Mouse (Mus musculus): ENCODE results near the gene Erich6b. TPM values are rescaled to one million over a fixed set of nuclear protein-coding genes. Genes with fewer than 3 reads are reported as not detected.

Gene Erich6b
- polyA plus RNA-seq, 1 experiment from 2014 or later: not detected

GRCm38 (mm10) chr14:75669085-75669645, 27.1 kb downstream of the Erich6b start:
- no peak overlapping the region for H3K4me2 ChIP-seq (ENCODE audit: low read depth)
- no peak overlapping the region for H3K4me3 ChIP-seq (ENCODE audit: low read depth, low read length)
- H3K9ac ChIP-seq (ENCODE audit: low read length): no peak overlapping the region
- no peak for DNase-seq (ENCODE audit: low spot score)
- no peaks in the 10 kb centered on the region for H3K27me3 ChIP-seq (ENCODE audit: control insufficient read depth, insufficient read depth, low read length)
- H3K4me1 ChIP-seq (ENCODE audit: control insufficient read depth, insufficient read depth, low read length): no peaks in the 10 kb centered on the region
- no peak for ATAC-seq (ENCODE audit: insufficient read depth, low FRiP score, low TSS enrichment)
- no peak overlapping the region for H3K27ac ChIP-seq (ENCODE audit: low read depth, low read length)
- H3K9me3 ChIP-seq (ENCODE audit: control insufficient read depth, low read length): no peaks in the 10 kb centered on the region
- 78% methylated on average over 1 of the region's 1 CpGs for WGBS
- H3K36me3 ChIP-seq (ENCODE audit: control insufficient read depth, insufficient read depth, low read length): no peaks in the 10 kb centered on the region

GRCm38 (mm10) chr14:75676316-75676715, 34.3 kb downstream of the Erich6b start:
- 79% methylated on average over 6 of the region's 6 CpGs for WGBS
- H3K4me1 ChIP-seq (ENCODE audit: control insufficient read depth, insufficient read depth, low read length): no peaks in the 10 kb centered on the region
- no peaks in the 10 kb centered on the region for H3K36me3 ChIP-seq (ENCODE audit: control insufficient read depth, insufficient read depth, low read length)
- no peak overlapping the region for H3K27ac ChIP-seq (ENCODE audit: low read depth, low read length)
- ATAC-seq (ENCODE audit: insufficient read depth, low FRiP score, low TSS enrichment): no peak
- no peak overlapping the region for H3K9ac ChIP-seq (ENCODE audit: low read length)
- DNase-seq (ENCODE audit: low spot score): no peak
- no peak overlapping the region for H3K4me3 ChIP-seq (ENCODE audit: low read depth, low read length)
- no peak overlapping the region for H3K4me2 ChIP-seq (ENCODE audit: low read depth)
- no peaks in the 10 kb centered on the region for H3K27me3 ChIP-seq (ENCODE audit: control insufficient read depth, insufficient read depth, low read length)
- no peaks in the 10 kb centered on the region for H3K9me3 ChIP-seq (ENCODE audit: control insufficient read depth, low read length)

DNA sequence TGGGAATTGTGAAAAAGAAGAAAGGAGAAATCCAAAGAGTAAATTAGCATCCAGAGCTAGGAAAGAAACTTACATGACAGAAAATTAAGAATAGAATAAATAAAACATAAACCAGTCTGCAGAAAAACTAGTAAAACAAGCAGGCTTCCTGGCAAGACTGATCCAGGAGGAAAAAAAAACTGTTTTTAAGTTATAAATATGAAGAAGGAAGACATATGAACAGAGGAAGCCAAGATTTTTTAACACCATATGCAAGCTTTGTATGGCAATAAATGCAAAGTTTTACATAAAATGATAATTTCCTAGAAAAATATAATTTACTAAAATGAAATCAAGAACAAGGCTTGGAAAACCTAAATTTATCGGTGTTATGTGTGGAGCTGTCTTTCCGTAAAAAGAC, 48.4 kb downstream of the Erich6b start:
- no peaks in the 10 kb centered on the region for H3K4me1 ChIP-seq (ENCODE audit: control insufficient read depth, insufficient read depth, low read length)
- WGBS: 91% methylated on average over 2 of the region's 2 CpGs

DNA sequence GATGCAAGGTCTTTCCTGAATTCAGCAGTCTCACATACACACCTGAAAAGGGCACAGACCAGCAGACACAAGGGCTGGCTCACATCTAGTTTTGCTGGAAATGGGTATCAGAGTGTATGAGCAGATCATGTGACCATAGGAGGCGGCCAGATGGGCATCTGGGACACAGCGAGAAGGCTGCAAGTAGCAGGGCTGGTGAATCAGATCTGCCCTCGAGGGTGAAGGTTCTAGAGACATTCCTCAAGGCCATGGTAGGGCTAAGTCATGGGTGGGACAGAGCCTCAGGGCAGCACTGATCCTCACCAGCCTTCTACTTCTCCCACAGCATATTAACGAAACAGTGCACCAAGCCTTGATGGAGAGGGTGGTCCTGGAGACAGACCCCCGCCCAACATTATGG, 54.0 kb downstream of the Erich6b start:
- WGBS: 83% methylated on average over 5 of the region's 5 CpGs

More for the DNA sequence above, 48.4 kb downstream of the Erich6b start:
- Histone ChIP-seq H3K9ac (ENCODE audit: low read length) (no peak overlapping the region), H3K27me3 (ENCODE audit: control insufficient read depth, insufficient read depth, low read length) (no peaks in the 10 kb centered on the region), H3K36me3 (ENCODE audit: control insufficient read depth, insufficient read depth, low read length) (no peaks in the 10 kb centered on the region), H3K27ac (ENCODE audit: low read depth, low read length) (no peak overlapping the region), H3K4me2 (ENCODE audit: low read depth) (no peak overlapping the region), H3K4me3 (ENCODE audit: low read depth, low read length) (no peak overlapping the region), H3K9me3 (ENCODE audit: control insufficient read depth, low read length) (no peaks in the 10 kb centered on the region)
- no peak for DNase-seq (ENCODE audit: low spot score)
- ATAC-seq (ENCODE audit: insufficient read depth, low FRiP score, low TSS enrichment): no peak

DNA sequence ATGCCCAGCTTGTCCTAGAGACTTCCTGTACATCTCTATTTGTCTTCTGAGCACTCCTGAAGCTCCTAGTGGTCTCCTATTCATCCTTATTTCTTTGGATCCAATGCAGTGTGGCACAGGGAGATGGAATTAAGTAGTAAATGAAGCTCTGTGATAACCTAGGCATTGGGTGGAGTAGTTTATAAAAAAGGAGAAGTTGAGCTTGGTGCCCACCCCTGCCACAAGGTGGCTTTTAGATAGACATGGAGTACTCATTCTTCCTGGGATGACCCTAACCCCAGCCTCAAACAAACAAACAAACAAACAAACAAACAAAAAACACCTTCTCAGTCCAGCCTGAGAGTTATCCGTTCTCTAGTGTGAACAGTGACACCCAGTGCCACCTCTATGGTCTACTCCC, 55.9 kb downstream of the Erich6b start:
- ATAC-seq (ENCODE audit: insufficient read depth, low FRiP score, low TSS enrichment): no peak
- 84% methylated on average over 1 of the region's 1 CpGs for WGBS

More for the DNA sequence above, 54.0 kb downstream of the Erich6b start:
- no peak overlapping the region for H3K9ac ChIP-seq (ENCODE audit: low read length)
- no peaks in the 10 kb centered on the region for H3K27me3 ChIP-seq (ENCODE audit: control insufficient read depth, insufficient read depth, low read length)
- DNase-seq (ENCODE audit: low spot score) (no peak), ATAC-seq (ENCODE audit: insufficient read depth, low FRiP score, low TSS enrichment) (no peak)
- no peaks in the 10 kb centered on the region for H3K4me1 ChIP-seq (ENCODE audit: control insufficient read depth, insufficient read depth, low read length)
- H3K4me3 ChIP-seq (ENCODE audit: low read depth, low read length): no peak overlapping the region
- H3K9me3 ChIP-seq (ENCODE audit: control insufficient read depth, low read length): no peaks in the 10 kb centered on the region
- no peak overlapping the region for H3K27ac ChIP-seq (ENCODE audit: low read depth, low read length)
- peaks cover under 1% of the 10 kb centered on the region; the same call in 1 of the 2 replicates for H3K36me3 ChIP-seq (ENCODE audit: control insufficient read depth, insufficient read depth, low read length)
- no peak overlapping the region for H3K4me2 ChIP-seq (ENCODE audit: low read depth)

GRCm38 (mm10) chr14:75706647-75707046, 64.6 kb downstream of the Erich6b start:
- DNase-seq (ENCODE audit: low spot score): no peak
- H3K36me3 ChIP-seq (ENCODE audit: control insufficient read depth, insufficient read depth, low read length): peaks cover 5% of the 10 kb centered on the region

More for the DNA sequence above, 55.9 kb downstream of the Erich6b start:
- Histone ChIP-seq H3K27me3 (ENCODE audit: control insufficient read depth, insufficient read depth, low read length) (no peaks in the 10 kb centered on the region), H3K9ac (ENCODE audit: low read length) (no peak overlapping the region), H3K9me3 (ENCODE audit: control insufficient read depth, low read length) (no peaks in the 10 kb centered on the region), H3K4me1 (ENCODE audit: control insufficient read depth, insufficient read depth, low read length) (no peaks in the 10 kb centered on the region), H3K27ac (ENCODE audit: low read depth, low read length) (no peak overlapping the region), H3K4me3 (ENCODE audit: low read depth, low read length) (no peak overlapping the region), H3K4me2 (ENCODE audit: low read depth) (no peak overlapping the region), H3K36me3 (ENCODE audit: control insufficient read depth, insufficient read depth, low read length) (peaks cover 2% of the 10 kb centered on the region; the same call in 1 of the 2 replicates)
- no peak for DNase-seq (ENCODE audit: low spot score)

GRCm38 (mm10) chr14:75707771-75708170, 65.7 kb downstream of the Erich6b start:
- H3K4me2 ChIP-seq (ENCODE audit: low read depth): no peak overlapping the region
- no peak for ATAC-seq (ENCODE audit: insufficient read depth, low FRiP score, low TSS enrichment)
- H3K9me3 ChIP-seq (ENCODE audit: control insufficient read depth, low read length): no peaks in the 10 kb centered on the region
- no peak overlapping the region for H3K27ac ChIP-seq (ENCODE audit: low read depth, low read length)
- peaks cover 5% of the 10 kb centered on the region for H3K36me3 ChIP-seq (ENCODE audit: control insufficient read depth, insufficient read depth, low read length)
- 45% methylated on average over 7 of the region's 7 CpGs for WGBS
- no peak for DNase-seq (ENCODE audit: low spot score)
- H3K4me3 ChIP-seq (ENCODE audit: low read depth, low read length): no peak overlapping the region
- H3K27me3 ChIP-seq (ENCODE audit: control insufficient read depth, insufficient read depth, low read length): no peaks in the 10 kb centered on the region
- H3K4me1 ChIP-seq (ENCODE audit: control insufficient read depth, insufficient read depth, low read length): no peaks in the 10 kb centered on the region
- H3K9ac ChIP-seq (ENCODE audit: low read length): no peak overlapping the region

More at GRCm38 (mm10) chr14:75706647-75707046, 64.6 kb downstream of the Erich6b start:
- no peaks in the 10 kb centered on the region for H3K4me1 ChIP-seq (ENCODE audit: control insufficient read depth, insufficient read depth, low read length)
- no peak overlapping the region for H3K4me3 ChIP-seq (ENCODE audit: low read depth, low read length)
- no peaks in the 10 kb centered on the region for H3K27me3 ChIP-seq (ENCODE audit: control insufficient read depth, insufficient read depth, low read length)
- 86% methylated on average over 4 of the region's 4 CpGs for WGBS
- no peak overlapping the region for H3K4me2 ChIP-seq (ENCODE audit: low read depth)
- no peak overlapping the region for H3K27ac ChIP-seq (ENCODE audit: low read depth, low read length)
- H3K9me3 ChIP-seq (ENCODE audit: control insufficient read depth, low read length): no peaks in the 10 kb centered on the region
- no peak for ATAC-seq (ENCODE audit: insufficient read depth, low FRiP score, low TSS enrichment)
- H3K9ac ChIP-seq (ENCODE audit: low read length): no peak overlapping the region

GRCm38 (mm10) chr14:75708986-75709385, 66.9 kb downstream of the Erich6b start:
- Histone ChIP-seq H3K4me2 (ENCODE audit: low read depth) (no peak overlapping the region), H3K4me3 (ENCODE audit: low read depth, low read length) (no peak overlapping the region), H3K9ac (ENCODE audit: low read length) (no peak overlapping the region), H3K27ac (ENCODE audit: low read depth, low read length) (no peak overlapping the region), H3K36me3 (ENCODE audit: control insufficient read depth, insufficient read depth, low read length) (peaks cover 2% of the 10 kb centered on the region), H3K9me3 (ENCODE audit: control insufficient read depth, low read length) (no peaks in the 10 kb centered on the region), H3K4me1 (ENCODE audit: control insufficient read depth, insufficient read depth, low read length) (no peaks in the 10 kb centered on the region), H3K27me3 (ENCODE audit: control insufficient read depth, insufficient read depth, low read length) (no peaks in the 10 kb centered on the region)
- ATAC-seq (ENCODE audit: insufficient read depth, low FRiP score, low TSS enrichment): no peak
- WGBS: 96% methylated on average over 1 of the region's 1 CpGs
- DNase-seq (ENCODE audit: low spot score): no peak

GRCm38 (mm10) chr14:75711731-75712130, 69.7 kb downstream of the Erich6b start:
- no peaks in the 10 kb centered on the region for H3K27me3 ChIP-seq (ENCODE audit: control insufficient read depth, insufficient read depth, low read length)
- 95% methylated on average over 3 of the region's 3 CpGs for WGBS
- H3K4me3 ChIP-seq (ENCODE audit: low read depth, low read length): no peak overlapping the region
- DNase-seq (ENCODE audit: low spot score) (no peak), ATAC-seq (ENCODE audit: insufficient read depth, low FRiP score, low TSS enrichment) (no peak)
- no peaks in the 10 kb centered on the region for H3K9me3 ChIP-seq (ENCODE audit: control insufficient read depth, low read length)
- no peaks in the 10 kb centered on the region for H3K4me1 ChIP-seq (ENCODE audit: control insufficient read depth, insufficient read depth, low read length)
- H3K36me3 ChIP-seq (ENCODE audit: control insufficient read depth, insufficient read depth, low read length): peaks cover 2% of the 10 kb centered on the region; the same call in 1 of the 2 replicates
- no peak overlapping the region for H3K4me2 ChIP-seq (ENCODE audit: low read depth)
- H3K27ac ChIP-seq (ENCODE audit: low read depth, low read length): no peak overlapping the region
- no peak overlapping the region for H3K9ac ChIP-seq (ENCODE audit: low read length)

Data from neural tube, embryonic 11.5 days (tissue).